Mouse (Mus musculus): ENCODE measurements around the gene Gm5148. TPM values are rescaled to one million over a fixed set of nuclear protein-coding genes. Genes with fewer than 3 reads are reported as not detected.
A peak's percentile ranks its signal among the peaks of the same experiment; 100 is the strongest.

The Gm5148 gene
- polyA plus RNA-seq, 1 experiment from 2014 or later: 11.7 TPM

DNA sequence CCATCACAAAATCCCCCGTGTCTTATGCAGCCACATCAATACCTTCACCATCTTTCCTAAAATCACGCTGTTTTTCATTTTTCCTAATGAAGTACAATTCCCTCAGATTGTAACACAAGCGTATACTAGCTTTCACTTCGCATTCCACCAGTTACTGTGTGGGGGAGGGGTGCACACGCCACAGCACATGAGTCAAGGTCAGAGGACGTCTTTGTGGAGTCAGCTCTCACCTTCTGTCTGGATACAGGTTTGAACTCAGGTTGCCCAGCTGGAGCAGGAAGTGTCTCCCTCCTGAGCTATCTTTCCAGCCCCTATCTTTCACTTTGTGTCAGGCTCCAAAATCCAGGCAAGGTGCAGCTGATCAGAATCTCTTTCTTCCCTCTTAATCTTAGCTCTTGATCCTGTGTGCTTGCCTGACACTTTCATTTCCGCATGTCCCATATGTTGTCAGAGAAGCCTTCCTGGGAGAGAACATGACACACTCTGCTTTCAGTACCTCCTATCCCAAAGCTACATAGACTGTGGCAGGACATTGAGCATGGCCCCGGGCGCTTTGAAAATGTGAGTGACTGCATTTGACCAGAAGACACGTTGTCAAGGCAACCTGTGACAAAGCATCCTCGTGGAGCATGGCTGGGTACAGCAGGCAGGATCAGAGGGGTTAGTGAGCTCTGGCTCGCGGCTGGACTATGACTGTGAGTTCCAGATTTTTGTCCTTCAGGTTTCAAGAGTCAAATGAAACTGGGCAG lies 50.6 kb downstream of the Gm5148 start:
- 56% methylated on average over 13 of the region's 13 CpGs for WGBS
- no peak overlapping the region for H3K9ac ChIP-seq (replicated peaks; ENCODE audit: low read depth)
- peaks cover 9% of the 10 kb centered on the region; the same call in 1 of the 2 replicates for H3K9me3 ChIP-seq (ENCODE audit: low read length)
- ATAC-seq: no peak
- no peak overlapping the region for H3K4me3 ChIP-seq (ENCODE audit: low read depth, low read length)
- H3K27me3 ChIP-seq (replicated peaks; ENCODE audit: insufficient read depth, low read length): no peaks in the 10 kb centered on the region
- no peaks in the 10 kb centered on the region for H3K36me3 ChIP-seq (ENCODE audit: insufficient read depth, low read length)
- no peak for TF ChIP-seq EP300 (IDR thresholded peaks at IDR 0.05)
- no peak for TF ChIP-seq CTCF (IDR thresholded peaks at IDR 0.05)
- no peak for DNase-seq (ENCODE audit: low spot score)
- peaks cover 4% of the 10 kb centered on the region; the same call in 1 of the 2 replicates for H3K4me1 ChIP-seq (ENCODE audit: insufficient read depth, low read depth, low read length)
- H3K27ac ChIP-seq (ENCODE audit: low read length): no peak overlapping the region
- H3K4me2 ChIP-seq (replicated peaks; ENCODE audit: low read depth, low read length): no peak overlapping the region

GRCm38 (mm10) chr3:37672266-37673040 lies 51.8 kb downstream of the Gm5148 start:
- H3K4me1 ChIP-seq (ENCODE audit: insufficient read depth, low read depth, low read length): peaks cover 4% of the 10 kb centered on the region; the same call in 1 of the 2 replicates

GRCm38 (mm10) chr3:37669100-37669499 lies 55.2 kb downstream of the Gm5148 start:
- Histone ChIP-seq H3K9ac (replicated peaks; ENCODE audit: low read depth) (no peak overlapping the region), H3K27me3 (replicated peaks; ENCODE audit: insufficient read depth, low read length) (no peaks in the 10 kb centered on the region), H3K4me1 (ENCODE audit: insufficient read depth, low read depth, low read length) (no peaks in the 10 kb centered on the region), H3K36me3 (ENCODE audit: insufficient read depth, low read length) (no peaks in the 10 kb centered on the region), H3K4me3 (ENCODE audit: low read depth, low read length) (no peak overlapping the region), H3K9me3 (ENCODE audit: low read length) (peaks cover 10% of the 10 kb centered on the region; the same call in 1 of the 2 replicates), H3K4me2 (replicated peaks; ENCODE audit: low read depth, low read length) (no peak overlapping the region), H3K27ac (ENCODE audit: low read length) (no peak overlapping the region)
- DNase-seq (ENCODE audit: low spot score) (no peak), ATAC-seq (no peak)
- TF ChIP-seq EP300 (IDR thresholded peaks at IDR 0.05) (no peak), CTCF (IDR thresholded peaks at IDR 0.05) (no peak)
- 98% methylated on average over 20 of the region's 20 CpGs for WGBS

More at GRCm38 (mm10) chr3:37672266-37673040, 51.8 kb downstream of the Gm5148 start:
- ATAC-seq (no peak), DNase-seq (ENCODE audit: low spot score) (no peak)
- H3K4me2 ChIP-seq (replicated peaks; ENCODE audit: low read depth, low read length): no peak overlapping the region
- no peaks in the 10 kb centered on the region for H3K27me3 ChIP-seq (replicated peaks; ENCODE audit: insufficient read depth, low read length)
- no peak overlapping the region for H3K4me3 ChIP-seq (ENCODE audit: low read depth, low read length)
- WGBS: 38% methylated on average over 15 of the region's 15 CpGs
- H3K36me3 ChIP-seq (ENCODE audit: insufficient read depth, low read length): no peaks in the 10 kb centered on the region
- no peak overlapping the region for H3K27ac ChIP-seq (ENCODE audit: low read length)
- TF ChIP-seq EP300 (IDR thresholded peaks at IDR 0.05): no peak
- TF ChIP-seq CTCF (IDR thresholded peaks at IDR 0.05): no peak
- H3K9me3 ChIP-seq (ENCODE audit: low read length): peaks cover 10% of the 10 kb centered on the region; the same call in 1 of the 2 replicates
- H3K9ac ChIP-seq (replicated peaks; ENCODE audit: low read depth): no peak overlapping the region

GRCm38 (mm10) chr3:37668652-37669051 lies 55.6 kb downstream of the Gm5148 start:
- Histone ChIP-seq H3K36me3 (ENCODE audit: insufficient read depth, low read length) (no peaks in the 10 kb centered on the region), H3K9ac (replicated peaks; ENCODE audit: low read depth) (no peak overlapping the region), H3K4me1 (ENCODE audit: insufficient read depth, low read depth, low read length) (no peaks in the 10 kb centered on the region), H3K4me3 (ENCODE audit: low read depth, low read length) (no peak overlapping the region), H3K9me3 (ENCODE audit: low read length) (peaks cover 10% of the 10 kb centered on the region; the same call in 1 of the 2 replicates), H3K4me2 (replicated peaks; ENCODE audit: low read depth, low read length) (no peak overlapping the region), H3K27me3 (replicated peaks; ENCODE audit: insufficient read depth, low read length) (no peaks in the 10 kb centered on the region), H3K27ac (ENCODE audit: low read length) (no peak overlapping the region)
- DNase-seq (ENCODE audit: low spot score): no peak
- WGBS: 86% methylated on average over 12 of the region's 12 CpGs
- no peak for ATAC-seq
- no peak for TF ChIP-seq CTCF (IDR thresholded peaks at IDR 0.05)
- TF ChIP-seq EP300 (IDR thresholded peaks at IDR 0.05): no peak

DNA sequence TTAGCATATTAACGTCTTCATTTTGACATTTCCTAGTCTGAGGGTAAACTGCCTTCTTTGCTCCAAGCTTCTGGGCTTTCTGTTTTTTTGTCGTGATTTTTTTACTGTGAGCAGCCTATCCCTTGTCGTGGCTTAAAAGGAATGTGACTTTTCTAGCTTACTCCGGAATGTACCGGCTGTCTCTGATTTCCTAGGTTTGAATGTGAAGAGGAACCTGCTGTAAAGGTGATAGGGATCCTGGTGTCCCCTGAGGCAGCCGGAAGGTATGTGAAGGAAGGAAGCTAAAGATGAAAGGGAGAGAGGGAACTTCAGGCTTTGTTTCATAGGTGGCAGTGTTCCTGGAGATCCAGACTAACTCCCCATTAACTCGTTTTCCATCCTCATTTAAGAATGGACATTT lies 56.6 kb downstream of the Gm5148 start:
- H3K27me3 ChIP-seq (replicated peaks; ENCODE audit: insufficient read depth, low read length): no peaks in the 10 kb centered on the region
- H3K4me3 ChIP-seq (ENCODE audit: low read depth, low read length): no peak overlapping the region
- H3K4me2 ChIP-seq (replicated peaks; ENCODE audit: low read depth, low read length): no peak overlapping the region
- no peak overlapping the region for H3K27ac ChIP-seq (ENCODE audit: low read length)
- H3K9ac ChIP-seq (replicated peaks; ENCODE audit: low read depth): no peak overlapping the region
- 31% methylated on average over 7 of the region's 7 CpGs for WGBS
- DNase-seq (ENCODE audit: low spot score) (no peak), ATAC-seq (peak; percentile 39; the same call in 1 of the 2 replicates)
- H3K9me3 ChIP-seq (ENCODE audit: low read length): peaks cover 10% of the 10 kb centered on the region; the same call in 1 of the 2 replicates
- H3K36me3 ChIP-seq (ENCODE audit: insufficient read depth, low read length): no peaks in the 10 kb centered on the region
- H3K4me1 ChIP-seq (ENCODE audit: insufficient read depth, low read depth, low read length): no peaks in the 10 kb centered on the region
- TF ChIP-seq EP300 (IDR thresholded peaks at IDR 0.05) (no peak), CTCF (IDR thresholded peaks at IDR 0.05) (no peak)

- Histone ChIP-seq H3K27me3 (replicated peaks; ENCODE audit: insufficient read depth, low read length) (no peaks in the 10 kb centered on the region), H3K9me3 (ENCODE audit: low read length) (peaks cover 10% of the 10 kb centered on the region; the same call in 1 of the 2 replicates), H3K36me3 (ENCODE audit: insufficient read depth, low read length) (no peaks in the 10 kb centered on the region), H3K4me2 (replicated peaks; ENCODE audit: low read depth, low read length) (no peak overlapping the region), H3K27ac (ENCODE audit: low read length) (no peak overlapping the region), H3K4me1 (ENCODE audit: insufficient read depth, low read depth, low read length) (no peaks in the 10 kb centered on the region), H3K9ac (replicated peaks; ENCODE audit: low read depth) (no peak overlapping the region), H3K4me3 (ENCODE audit: low read depth, low read length) (no peak overlapping the region)
- TF ChIP-seq EP300 (IDR thresholded peaks at IDR 0.05): no peak
- TF ChIP-seq CTCF (IDR thresholded peaks at IDR 0.05): no peak
- WGBS: 23% methylated on average over 2 of the region's 2 CpGs
- ATAC-seq: no peak
- DNase-seq (ENCODE audit: low spot score): no peak
Measured at GRCm38 (mm10) chr3:37667119-37667467, 57.2 kb downstream of the Gm5148 start.

Data from lung, postnatal 0 days (tissue).